Mouse (Mus musculus): ENCODE data around the gene Yipf4.

DNA sequence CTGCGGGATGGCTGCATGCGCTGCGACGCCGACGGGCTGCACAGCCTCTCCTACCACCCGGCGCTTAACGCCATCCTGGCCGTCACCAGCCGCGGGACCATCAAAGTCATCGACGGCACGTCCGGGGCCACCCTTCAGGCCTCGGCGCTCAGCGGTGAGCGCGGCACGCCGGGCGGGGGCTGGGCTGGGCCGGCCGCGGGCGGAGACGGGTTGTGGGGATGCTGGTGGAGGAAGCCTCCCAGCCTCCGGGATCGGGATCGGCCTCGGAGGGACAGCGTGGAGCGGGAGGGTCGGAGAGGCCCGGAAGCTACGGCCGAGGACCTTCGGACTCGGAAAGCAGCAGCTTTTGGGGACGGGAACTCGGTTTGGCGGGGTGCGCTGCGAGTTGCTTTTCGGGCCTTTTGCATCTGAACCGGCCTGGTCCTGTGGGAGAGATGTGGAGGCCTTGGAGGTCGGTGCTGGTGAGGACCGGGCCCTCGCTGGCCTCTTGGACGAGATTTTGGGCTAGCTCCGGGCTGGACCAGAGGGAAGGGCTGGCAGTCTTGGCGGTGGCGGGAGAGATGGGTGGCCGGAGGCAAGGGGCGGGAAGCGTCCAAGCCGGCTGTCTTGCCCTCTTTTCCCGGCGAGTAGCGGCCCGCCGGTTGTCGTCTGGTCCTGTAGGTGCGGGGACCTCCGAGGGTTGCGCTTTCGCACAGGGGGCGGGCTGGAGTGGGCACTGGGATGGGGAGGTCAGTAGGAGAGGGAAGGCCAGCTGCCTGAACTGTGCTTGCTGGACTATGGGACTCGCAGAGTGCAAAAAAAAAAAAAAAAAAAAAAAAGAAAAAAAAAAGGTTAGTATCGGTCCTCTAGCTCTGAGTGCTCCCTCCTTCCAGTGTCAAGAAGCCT lies 39.6 kb downstream of the Yipf4 start:
- TF ChIP-seq CTCF (IDR thresholded peaks at IDR 0.05; ENCODE audit: low read depth) (no peak), EP300 (IDR thresholded peaks at IDR 0.05; ENCODE audit: low read depth) (no peak)

All from liver, postnatal 0 days (tissue).